Mouse (Mus musculus) brown adipose tissue, adult 24 weeks (tissue): ENCODE data around the gene Calhm1. TPM values are rescaled to one million over a fixed set of nuclear protein-coding genes. Genes with fewer than 3 reads are reported as not detected.
"Not testable (repeated sequence)": the region's sequence is repeated elsewhere in the genome, so short reads cannot be mapped to it uniquely, and the experiment has no call there.

Experiments used
- H3K27ac ChIP-seq: fragments of 200-500 bp; replicated peaks from 2 replicates; pipeline ENCODE4 v1.5.1; 2012; ENCODE audit warnings: low read depth, mild to moderate bottlenecking, low read length
- H3K4me1 ChIP-seq: fragments of 200-500 bp; 2 replicates; pipeline ENCODE4 v1.6.1; 2012; ENCODE audit warnings: low read length, mixed read lengths; ENCODE audit not compliant: control insufficient read depth, insufficient read depth, insufficient read length
- H3K4me3 ChIP-seq: fragments of 200-500 bp; 2 replicates; pipeline ENCODE4 v1.5.1; 2012; ENCODE audit warnings: low read depth, mild to moderate bottlenecking, low read length, moderate library complexity; ENCODE audit not compliant: insufficient read depth
- polyA plus RNA-seq: library from polyadenylated mRNA; stranded (reverse); fragments of >200 nt; gene quantifications from 2 replicates; pipeline ENCODE4 v1.2.4, GENCODE M21; 2012; ENCODE audit not compliant: missing spikeins, insufficient read depth, insufficient read length

The Calhm1 gene
- polyA plus RNA-seq, 1 experiment = not detected

GRCm38 (mm10) chr19:47168223-47168622 lies 24.2 kb upstream of the Calhm1 start:
- Histone ChIP-seq H3K4me3 (peak overlapping the region; percentile 39), H3K27ac (no peak overlapping the region), H3K4me1 (no peaks in the 10 kb centered on the region)

- H3K4me3 ChIP-seq = no peak overlapping the region
- H3K4me1 ChIP-seq = no peaks in the 10 kb centered on the region
- H3K27ac ChIP-seq = no peak overlapping the region
These were observed 23.7 kb upstream of the Calhm1 start for GRCm38 (mm10) chr19:47167617-47168214.

- Histone ChIP-seq H3K4me1 (no peaks in the 10 kb centered on the region), H3K27ac (no peak overlapping the region), H3K4me3 (no peak overlapping the region)
These were observed 22.7 kb upstream of the Calhm1 start for GRCm38 (mm10) chr19:47166758-47167157.

GRCm38 (mm10) chr19:47163176-47163744 lies 19.2 kb upstream of the Calhm1 start:
- no peak overlapping the region for H3K4me3 ChIP-seq
- no peaks in the 10 kb centered on the region; the same call in 1 of the 2 replicates for H3K4me1 ChIP-seq
- no peak overlapping the region for H3K27ac ChIP-seq

GRCm38 (mm10) chr19:47161669-47162068 lies 17.6 kb upstream of the Calhm1 start:
- Histone ChIP-seq H3K4me1 (no peaks in the 10 kb centered on the region; the same call in 1 of the 2 replicates), H3K27ac (no peak overlapping the region), H3K4me3 (no peak overlapping the region)

- H3K4me3 ChIP-seq = no peak within 1 kb of the TSS
- H3K4me1 ChIP-seq = no peaks in the 10 kb centered on the region; the same call in 1 of the 2 replicates
- H3K27ac ChIP-seq = no peak within 1 kb of the TSS
These were observed 13.6 kb upstream of the Calhm1 start, which contains the start of gene Calhm3 for GRCm38 (mm10) chr19:47157664-47158063. Calhm3 (minus strand) TSS chr19:47157764.

GRCm38 (mm10) chr19:47153767-47154166 lies 9.7 kb upstream of the Calhm1 start:
- no peaks in the 10 kb centered on the region for H3K4me1 ChIP-seq
- H3K4me3 ChIP-seq = no peak overlapping the region
- H3K27ac ChIP-seq = no peak overlapping the region

GRCm38 (mm10) chr19:47152062-47152369 lies 8.0 kb upstream of the Calhm1 start:
- no peak overlapping the region for H3K27ac ChIP-seq
- H3K4me1 ChIP-seq = no peaks in the 10 kb centered on the region
- no peak overlapping the region for H3K4me3 ChIP-seq

GRCm38 (mm10) chr19:47151332-47152061 lies 7.4 kb upstream of the Calhm1 start:
- Histone ChIP-seq H3K4me1 (no peaks in the 10 kb centered on the region), H3K27ac (no peak overlapping the region), H3K4me3 (no peak overlapping the region)

GRCm38 (mm10) chr19:47149854-47150253 lies 5.8 kb upstream of the Calhm1 start:
- Histone ChIP-seq H3K4me1 (no peaks in the 10 kb centered on the region), H3K4me3 (no peak overlapping the region), H3K27ac (no peak overlapping the region)

GRCm38 (mm10) chr19:47148267-47148847 lies 4.3 kb upstream of the Calhm1 start:
- H3K4me3 ChIP-seq = no peak overlapping the region
- H3K4me1 ChIP-seq = no peaks in the 10 kb centered on the region
- H3K27ac ChIP-seq = no peak overlapping the region

- H3K4me3 ChIP-seq = no peak overlapping the region
- no peaks in the 10 kb centered on the region for H3K4me1 ChIP-seq
- no peak overlapping the region for H3K27ac ChIP-seq
These were observed 1.6 kb downstream of the Calhm1 start for GRCm38 (mm10) chr19:47142438-47142837.

GRCm38 (mm10) chr19:47139611-47140010 lies 4.4 kb downstream of the Calhm1 start:
- H3K4me3 ChIP-seq, H3K27ac ChIP-seq: not testable (repeated sequence)
- H3K4me1 ChIP-seq = peaks cover 10% of the 10 kb centered on the region

GRCm38 (mm10) chr19:47137771-47138421 lies 6.2 kb downstream of the Calhm1 start, which contains the start of gene Calhm2:
Calhm2 (minus strand) TSS chr19:47138294.
- H3K4me1 ChIP-seq = peaks cover 10% of the 10 kb centered on the region
- H3K27ac ChIP-seq = peak within 1 kb of the TSS; percentile 86

GRCm38 (mm10) chr19:47137051-47137581 lies 6.9 kb downstream of the Calhm1 start:
- H3K27ac ChIP-seq = peak overlapping the region; percentile 83
- peaks cover 10% of the 10 kb centered on the region for H3K4me1 ChIP-seq
- peak overlapping the region; percentile 67 for H3K4me3 ChIP-seq

More at GRCm38 (mm10) chr19:47137771-47138421, 6.2 kb downstream of the Calhm1 start, which contains the start of gene Calhm2:
- peak within 1 kb of the TSS; percentile 67 for H3K4me3 ChIP-seq
